Mouse (Mus musculus): ENCODE measurements around the gene Il1r1.

GRCm38 (mm10) chr1:40358351-40358750, 133.5 kb downstream of the Il1r1 start:
- no peak for TF ChIP-seq CTCF (IDR thresholded peaks at IDR 0.05; ENCODE audit: control insufficient read depth, insufficient read depth, insufficient replicate concordance, low read depth, low read length)
- no peak for TF ChIP-seq POLR2A (IDR thresholded peaks at IDR 0.05; ENCODE audit: control insufficient read depth, low read depth, low read length)
